Mouse (Mus musculus) c-Kit-positive CD71-positive TER-119-positive erythroid progenitor cells, embryonic 14.5 days (primary cell): ENCODE data around the gene Phactr3.
"Not testable (repeated sequence)": the region's sequence is repeated elsewhere in the genome, so short reads cannot be mapped to it uniquely, and the experiment has no call there.

ENCODE experiments used
- DNase-seq: peaks from one replicate; pipeline ENCODE4 v3.0.0-alpha.2; 2013; ENCODE audit warnings: low spot score

The Phactr3 gene

DNA sequence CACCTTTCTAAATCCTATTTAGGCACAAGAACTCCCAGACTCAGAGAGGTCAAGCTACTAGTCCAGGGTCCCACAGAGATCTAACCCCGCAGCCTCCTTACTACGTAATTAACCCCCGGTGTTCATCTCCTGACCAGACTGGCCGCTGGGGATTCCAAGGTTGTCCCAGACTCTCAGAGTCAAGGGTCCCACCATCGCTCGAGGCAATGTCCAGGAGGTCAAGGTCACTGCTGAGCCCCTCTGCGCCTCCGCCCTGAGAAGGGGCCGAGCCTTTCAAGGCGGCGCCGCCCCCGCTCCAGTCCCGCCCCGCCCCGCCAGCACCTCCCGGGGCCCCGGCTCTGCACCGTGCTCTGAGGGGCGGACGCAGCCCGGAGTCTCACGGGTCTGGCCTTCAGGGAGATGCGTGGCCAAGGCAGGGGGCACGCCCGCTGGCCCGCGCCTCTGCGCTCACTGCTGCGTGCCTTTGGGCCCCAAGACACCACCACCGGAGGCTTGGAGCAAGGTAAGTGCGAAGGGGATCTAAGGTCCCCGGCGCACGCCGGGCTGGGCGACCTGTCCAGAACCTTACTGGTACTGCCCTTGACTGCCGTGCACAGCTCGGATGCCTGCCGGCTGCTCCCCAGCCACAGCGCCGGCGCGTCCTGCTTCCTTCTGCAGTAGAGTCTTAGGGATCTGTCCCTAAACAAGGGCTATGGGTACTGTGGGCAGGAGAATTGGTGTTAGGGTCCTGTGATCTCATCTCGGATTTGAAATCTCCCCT lies at the start of gene Phactr3:
Gene Phactr3, plus strand, starts transcription at position 175 of the 760 bp plus-strand sequence.
- no peak for DNase-seq

DNA sequence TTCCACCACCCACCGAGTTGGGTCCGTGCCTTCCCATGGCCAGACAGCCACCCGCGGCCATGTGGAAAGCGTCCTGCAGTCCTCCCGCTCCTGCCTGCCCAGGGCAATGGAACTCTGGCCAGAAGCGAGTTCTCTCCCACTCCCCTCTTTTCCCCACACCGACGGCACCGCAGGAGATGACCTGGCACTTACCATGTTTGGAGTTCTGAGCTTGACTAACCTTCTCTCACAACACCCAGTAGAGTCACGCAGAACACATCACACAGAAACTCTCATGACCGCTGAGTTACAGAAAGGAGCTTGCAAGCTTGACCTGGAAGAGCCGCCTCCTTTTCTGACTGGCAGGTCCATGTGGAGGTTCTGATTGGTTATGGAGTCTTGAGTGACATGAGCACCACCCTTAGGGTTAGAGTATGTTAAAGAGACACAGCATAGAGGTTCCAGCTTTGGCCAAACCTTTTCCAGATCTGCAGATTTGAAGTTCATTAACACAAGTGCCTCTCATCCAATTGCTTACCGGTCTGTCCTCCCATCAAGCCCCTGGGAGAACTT lies 40.5 kb upstream of the Phactr3 start, which contains the start of gene Zfp931:
Gene Zfp931, minus strand, starts transcription at position 311 of the 552 bp plus-strand sequence.
- DNase-seq, result not testable (repeated sequence)

DNA sequence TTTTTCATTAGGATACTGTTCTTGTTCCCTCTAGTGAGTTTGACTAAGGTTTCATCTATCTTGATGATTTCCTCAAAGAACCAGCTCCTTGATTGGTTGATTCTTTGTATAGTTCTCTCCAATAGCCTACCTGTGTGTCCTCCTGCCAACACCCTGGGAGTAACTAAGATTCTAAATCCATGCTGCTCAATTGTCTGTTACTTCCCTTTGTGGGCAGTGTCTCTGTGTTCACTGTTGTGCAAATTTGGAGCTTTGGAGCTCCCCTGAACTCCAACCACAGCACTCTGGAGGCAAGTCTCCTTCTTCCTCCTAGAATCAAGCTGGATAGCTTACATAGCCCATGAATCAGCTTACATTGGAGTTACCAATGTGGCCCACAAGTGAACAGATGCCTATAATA lies 29.2 kb upstream of the Phactr3 start:
- no peak for DNase-seq

DNA sequence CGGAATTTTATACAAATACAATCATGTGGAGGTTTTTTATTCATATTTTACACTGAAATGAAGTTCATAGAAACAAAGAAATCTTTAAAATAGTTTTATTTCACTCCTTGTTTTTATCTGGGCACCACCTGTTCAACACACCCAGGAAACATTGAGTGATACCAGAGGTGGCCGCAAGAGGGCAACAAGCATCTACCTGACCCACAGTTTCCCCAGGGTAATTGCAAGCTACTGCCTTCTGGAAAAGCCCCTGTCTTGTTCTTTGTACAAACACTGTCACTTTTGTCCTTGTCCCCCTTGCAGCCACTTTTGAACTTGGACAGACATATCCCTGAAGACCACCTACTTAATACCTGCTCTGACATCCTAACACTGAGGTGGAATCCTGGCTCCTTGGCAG lies 20.8 kb upstream of the Phactr3 start:
- DNase-seq, result peak; percentile 29

DNA sequence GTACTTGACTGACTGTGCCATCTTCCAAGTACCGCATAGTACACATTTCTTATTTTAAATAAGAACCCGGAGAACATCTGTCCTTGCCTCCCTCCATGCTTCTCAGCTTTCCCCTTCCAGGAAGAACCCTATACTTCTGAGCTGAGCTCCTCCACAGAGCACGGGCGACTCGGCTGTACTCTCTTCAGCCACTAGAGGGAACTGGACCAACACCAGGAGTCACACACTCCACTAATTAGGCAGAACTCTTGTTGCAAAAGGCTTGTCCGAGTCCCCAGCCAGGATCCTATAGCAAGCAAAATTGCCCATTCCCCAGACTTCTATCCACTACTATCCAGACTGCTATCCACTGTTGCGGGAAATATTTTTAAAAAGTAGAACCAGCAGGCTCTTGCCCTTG lies 16.8 kb upstream of the Phactr3 start:
- no peak for DNase-seq

DNA sequence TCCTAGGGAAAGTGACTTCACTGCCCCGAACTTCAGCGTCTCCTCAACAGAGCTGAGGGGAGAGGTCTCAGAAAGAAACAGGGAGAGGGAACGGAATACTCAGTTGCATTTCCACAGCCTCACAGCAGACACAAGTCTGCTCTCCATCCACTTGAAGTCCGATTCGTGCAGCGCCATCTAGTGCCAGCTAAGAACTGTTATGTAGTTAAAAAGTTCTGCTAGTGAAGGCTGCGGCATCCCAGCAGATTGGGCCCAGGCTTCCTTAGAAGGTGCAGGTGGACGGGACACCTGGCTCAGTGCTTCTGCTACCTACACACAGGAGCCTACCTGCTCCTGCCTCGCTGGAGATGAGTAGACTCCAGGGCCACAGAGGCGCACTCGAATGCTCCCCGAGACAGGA lies 829 bp upstream of the Phactr3 start:
- DNase-seq, result peak; percentile 12

DNA sequence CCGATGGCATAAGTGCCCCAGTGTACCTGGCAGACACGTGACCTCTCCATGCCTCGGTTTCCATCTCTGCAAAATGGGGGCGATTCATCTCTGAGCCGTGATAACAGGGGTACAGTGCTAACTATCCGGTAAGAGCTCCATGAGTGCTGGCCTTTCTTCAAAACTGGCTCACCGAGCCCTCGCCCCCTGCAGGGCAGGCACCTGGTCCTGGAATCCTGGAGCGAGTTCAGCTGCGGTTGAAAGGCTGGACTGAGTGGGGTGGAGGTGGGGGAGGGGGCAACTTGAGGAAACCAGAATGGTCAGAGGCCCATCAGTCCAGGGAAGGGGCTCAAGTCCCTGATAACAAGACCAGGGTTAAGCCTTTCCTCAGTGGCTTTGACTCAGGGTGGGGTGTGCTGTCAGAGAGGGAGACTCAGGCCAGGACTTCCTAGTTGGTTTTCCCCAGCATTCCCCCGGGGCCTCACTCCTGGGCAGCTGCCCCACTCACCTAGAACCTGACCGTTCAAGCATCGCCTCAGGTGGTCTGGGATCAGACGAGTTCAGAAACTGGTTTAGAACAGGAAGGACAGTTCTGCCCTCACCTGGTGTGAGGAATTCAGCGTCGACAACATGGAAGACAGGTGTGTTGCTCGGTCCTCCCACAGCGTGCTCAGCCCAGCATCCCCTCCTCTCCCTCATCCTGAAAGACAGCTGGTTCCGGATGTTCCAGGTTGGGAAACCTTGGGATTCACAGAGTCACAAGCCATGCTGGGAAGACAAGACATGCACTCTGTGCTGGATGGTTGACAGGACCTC lies 983 bp downstream of the Phactr3 start:
- DNase-seq, result no peak

DNA sequence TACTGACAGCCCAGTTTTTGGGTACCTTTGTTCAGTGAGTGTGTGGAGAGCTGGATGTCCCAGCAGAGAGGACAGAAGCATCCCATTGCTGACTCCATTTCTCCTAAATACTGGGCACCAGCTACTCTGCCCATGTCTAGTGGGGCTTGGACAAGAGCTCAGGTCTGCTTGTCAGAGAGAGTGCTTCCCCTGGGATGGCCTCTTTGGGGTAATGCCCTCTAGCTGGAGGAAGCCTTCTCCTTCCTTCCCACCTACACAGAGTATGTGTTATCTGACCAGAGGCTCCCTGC lies 1.5 kb downstream of the Phactr3 start:
- no peak for DNase-seq

DNA sequence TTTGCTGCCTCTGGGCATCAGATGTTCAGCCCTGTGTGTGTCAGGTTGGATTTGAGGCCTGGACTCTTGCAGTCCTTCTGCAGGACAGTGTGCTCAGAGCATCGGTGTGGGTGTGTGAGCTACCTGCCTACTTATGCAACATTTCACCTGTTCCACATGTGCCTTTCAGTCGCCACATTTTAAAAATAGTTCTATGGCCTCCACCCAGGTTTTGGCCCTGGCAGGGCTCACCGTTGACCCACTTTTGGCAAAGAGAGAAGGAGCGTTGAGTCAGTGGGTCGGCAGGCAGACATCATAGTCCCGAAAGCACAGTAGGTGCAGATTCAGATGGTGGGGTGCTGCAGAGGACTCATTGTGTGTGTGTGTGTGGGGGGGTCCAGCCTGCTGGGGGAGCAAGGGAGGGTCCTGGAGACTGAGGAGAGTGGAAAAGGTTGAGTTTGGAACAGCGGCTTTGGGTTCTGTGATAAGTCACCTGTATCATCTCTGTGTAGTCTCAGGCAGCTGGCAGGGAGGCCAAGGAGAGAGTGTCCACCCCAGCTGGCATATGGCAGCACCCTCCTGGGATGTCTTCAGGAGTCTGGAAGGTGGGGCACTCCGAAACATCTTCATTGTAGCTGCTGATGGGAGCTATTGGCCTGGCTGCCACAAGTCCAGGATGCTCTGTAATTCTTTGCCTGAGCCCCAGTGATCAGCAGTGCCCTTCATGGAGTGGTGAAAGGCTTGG lies 2.0 kb downstream of the Phactr3 start:
- DNase-seq, result no peak

DNA sequence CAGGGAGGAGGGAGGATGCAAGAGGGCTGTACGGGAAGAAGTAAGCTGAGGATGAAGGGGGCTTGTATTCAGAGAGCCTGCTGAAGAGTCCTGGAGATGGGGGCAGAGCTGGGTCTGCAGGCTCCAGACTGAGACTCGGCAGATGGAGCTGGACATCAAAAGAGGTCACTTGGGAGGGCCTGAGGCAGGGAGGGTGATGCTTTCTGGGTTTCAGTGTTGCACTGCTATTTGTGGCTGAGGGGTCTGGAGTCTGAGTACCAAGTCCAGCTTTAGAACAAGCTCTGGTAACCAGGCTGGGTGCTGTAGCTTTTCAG lies 2.6 kb downstream of the Phactr3 start:
- no peak for DNase-seq

DNA sequence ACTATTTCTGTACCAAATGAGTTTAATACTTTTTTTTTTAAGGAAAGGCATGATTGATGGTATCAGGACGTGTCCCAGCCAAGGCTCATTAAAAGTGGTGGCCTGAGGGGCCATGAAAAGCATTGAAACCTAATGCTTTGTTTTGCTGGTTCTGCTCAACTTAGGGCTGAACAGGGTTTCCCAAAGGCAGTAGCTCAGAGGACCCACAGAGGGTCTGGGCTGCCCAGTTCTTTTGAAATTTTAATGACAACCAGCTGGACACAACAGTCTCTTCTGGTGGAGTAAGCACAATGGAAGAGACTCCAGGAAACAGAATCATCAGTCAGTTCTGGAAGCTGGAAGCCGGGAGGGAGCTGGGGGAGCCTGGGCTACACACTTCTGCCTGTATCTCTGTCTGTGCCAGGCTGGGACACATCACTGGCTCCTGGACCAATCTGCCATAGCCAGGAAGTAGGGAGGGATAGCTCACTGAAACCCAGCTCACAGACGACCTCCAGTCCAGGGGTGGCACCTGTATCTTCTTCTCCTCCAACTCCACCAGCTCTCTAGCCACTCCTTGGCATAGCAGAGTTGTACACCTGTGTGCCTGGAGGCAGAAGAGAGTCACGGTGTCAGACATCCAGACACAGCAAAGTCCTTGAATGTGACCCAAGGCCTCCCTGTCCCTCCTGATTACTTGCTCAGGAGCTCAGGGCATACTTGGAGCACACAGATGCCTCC lies 3.3 kb downstream of the Phactr3 start:
- no peak for DNase-seq

DNA sequence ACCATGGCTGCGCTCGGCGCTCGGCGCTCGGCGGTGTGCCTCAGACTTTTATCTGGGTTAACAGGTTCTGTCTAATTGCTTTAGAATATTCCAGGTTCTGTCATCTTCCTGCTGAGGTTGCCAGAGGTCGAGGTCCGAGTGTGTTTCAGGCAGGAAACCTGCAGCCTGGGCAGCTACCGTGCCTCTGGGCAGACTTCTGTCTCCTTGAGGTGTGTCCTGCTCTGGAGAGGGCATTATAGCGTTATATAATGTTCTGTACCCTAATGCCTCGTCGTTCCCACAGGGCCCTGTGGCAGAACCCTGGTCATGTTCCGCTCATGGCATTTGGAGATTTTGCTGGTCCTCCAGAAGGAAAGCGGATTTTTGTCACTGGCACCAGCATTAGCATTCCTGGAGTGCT lies 4.7 kb downstream of the Phactr3 start:
- no peak for DNase-seq

DNA sequence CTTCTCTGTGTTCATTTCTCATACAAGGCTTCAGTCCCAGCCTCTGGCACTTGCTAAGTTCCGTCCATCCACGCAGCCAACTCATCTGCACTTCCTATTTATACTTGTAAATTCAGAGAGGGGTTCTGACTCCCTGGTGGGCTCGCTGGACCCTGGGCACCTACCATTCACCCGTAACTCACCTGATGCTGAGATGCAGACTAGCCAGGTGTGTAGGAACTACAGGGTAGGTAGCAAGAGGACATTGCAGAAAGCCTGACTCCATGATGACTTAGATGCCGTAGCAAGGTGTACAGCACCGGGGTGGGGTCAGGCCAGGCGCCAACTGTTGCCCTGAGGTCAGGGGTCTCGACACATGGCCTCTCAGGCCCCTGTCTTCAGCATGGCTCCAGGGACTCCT lies 6.7 kb downstream of the Phactr3 start:
- no peak for DNase-seq

DNA sequence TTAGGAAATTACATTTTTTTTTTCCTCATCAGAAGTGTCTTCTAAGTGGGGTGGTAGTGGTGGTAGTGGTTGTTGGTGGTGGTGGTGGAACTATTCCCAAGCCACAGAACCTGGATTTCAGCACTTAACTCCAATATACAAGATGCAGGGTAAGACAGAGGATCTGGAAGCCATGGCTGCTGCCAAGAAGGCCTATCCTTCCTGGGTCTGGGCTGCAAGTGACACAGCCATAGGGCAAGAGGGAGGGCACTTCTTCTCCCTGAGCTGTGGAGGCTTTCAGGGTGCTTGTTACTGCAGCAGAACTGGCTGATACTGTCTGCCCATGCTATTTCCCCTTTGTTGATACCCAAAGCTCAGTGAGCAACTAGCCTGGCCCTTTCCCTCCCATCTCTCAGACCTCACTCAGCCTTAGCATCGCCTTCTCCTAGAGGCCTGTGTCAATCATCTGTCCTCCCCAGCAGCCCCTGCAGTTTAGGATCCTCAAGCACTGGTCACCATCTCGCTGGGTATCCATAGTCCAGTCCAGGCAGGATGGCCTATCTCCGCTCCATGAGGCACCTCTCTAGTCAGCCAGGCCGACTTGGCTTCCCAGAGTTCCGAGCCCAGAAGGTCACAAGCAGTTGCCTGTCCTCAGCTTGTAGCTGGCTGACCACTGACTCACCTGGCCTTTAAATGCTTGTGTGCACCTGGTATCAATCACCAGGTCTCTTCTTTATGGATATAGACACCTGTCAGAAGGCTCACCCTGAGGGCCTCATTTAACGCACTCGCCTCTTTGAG lies 7.5 kb downstream of the Phactr3 start:
- no peak for DNase-seq

DNA sequence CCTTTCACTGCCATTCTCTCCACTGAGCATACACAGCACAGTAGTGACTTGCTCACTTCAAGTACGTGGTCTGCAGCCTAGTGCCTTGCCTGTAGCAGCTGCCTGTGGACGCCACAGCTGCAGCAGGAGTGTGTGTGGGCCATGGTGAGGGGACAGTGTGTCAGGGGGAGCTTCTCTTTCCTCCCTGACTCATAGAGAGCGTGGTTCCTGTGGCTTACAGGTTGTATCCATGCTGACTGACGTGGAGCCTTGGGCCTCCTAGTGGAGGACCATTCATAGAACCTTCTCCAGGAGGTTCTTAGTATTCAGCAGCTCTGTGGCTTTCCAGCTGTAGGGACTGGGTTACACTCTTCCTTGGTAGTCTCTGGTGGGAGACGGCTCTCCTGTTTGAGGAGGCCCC lies 9.8 kb downstream of the Phactr3 start:
- DNase-seq, result no peak

DNA sequence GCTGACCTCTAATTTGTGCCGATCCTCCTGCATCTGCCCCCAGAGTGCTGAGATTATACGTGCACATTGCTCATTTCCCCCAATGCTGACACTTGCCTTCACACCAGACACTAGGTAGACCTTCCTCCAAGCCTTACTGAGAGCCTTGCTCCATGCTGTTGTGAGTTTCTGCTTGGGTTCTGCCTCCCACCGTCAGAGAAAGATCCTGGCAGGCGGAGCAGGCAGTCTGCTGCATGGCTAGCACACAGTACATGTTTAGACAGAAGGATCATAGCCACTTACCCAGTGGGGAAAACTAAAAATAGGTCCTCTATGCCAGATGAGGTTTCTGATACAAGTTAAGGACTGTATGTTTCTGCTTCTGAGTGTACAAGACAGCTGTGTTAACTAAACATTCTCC lies 10.4 kb downstream of the Phactr3 start:
- DNase-seq, result no peak

DNA sequence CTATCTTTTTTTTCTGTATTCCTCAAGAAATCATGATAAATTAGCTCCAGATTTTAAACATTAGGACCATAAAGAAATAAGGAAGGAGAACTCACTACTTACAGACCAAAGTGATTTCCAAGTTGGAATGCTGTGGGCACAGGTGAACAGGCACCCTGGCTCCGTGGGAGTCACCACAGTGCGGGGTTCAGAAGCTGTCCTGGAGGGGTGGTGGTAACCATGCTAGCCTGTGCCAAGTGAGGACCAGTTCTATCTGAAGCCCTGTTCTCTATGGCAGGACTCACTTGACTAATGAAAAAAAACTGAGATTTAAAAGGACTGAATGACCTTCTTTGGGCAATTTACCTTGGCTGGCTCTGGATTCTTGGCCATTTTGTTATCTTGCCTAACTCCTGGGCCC lies 10.9 kb downstream of the Phactr3 start:
- no peak for DNase-seq

DNA sequence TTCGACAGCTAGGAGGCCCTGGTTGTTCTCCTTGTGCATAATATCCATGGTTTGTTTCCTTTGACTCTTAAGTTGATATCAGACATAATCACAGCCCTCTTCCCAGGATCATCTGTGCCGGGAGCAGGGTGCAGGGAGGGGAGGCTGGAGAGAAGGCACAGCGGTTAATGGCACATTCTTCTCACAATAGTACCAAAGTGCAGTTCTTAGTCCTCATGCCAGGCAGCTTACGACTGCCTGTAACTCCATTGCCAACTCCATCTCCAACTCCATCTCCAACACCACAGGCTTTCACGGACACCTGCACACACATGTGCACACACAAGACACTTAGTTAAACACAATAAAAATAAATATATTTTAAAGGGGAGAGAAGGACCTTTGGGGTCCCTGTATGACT lies 11.8 kb downstream of the Phactr3 start:
- DNase-seq, result no peak

DNA sequence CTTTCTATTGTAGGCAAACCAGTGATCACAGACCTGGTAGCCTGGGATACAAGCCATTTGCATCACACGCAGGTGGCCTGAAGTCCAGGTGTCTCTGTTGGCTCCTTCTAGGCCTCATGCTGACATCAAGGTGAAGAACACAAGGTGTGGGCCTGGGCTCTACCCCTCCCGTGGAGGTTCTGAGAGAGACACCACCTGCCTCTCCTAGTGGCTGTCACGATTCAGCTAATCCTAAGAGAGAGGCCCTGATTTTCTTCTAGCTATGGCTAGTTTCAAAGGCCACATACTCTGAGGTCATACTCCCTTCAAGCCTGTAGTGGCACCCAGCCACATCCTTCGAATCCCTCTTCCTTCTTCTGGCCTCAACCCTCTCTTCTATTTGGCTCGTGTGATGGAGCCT lies 12.2 kb downstream of the Phactr3 start:
- DNase-seq, result no peak

DNA sequence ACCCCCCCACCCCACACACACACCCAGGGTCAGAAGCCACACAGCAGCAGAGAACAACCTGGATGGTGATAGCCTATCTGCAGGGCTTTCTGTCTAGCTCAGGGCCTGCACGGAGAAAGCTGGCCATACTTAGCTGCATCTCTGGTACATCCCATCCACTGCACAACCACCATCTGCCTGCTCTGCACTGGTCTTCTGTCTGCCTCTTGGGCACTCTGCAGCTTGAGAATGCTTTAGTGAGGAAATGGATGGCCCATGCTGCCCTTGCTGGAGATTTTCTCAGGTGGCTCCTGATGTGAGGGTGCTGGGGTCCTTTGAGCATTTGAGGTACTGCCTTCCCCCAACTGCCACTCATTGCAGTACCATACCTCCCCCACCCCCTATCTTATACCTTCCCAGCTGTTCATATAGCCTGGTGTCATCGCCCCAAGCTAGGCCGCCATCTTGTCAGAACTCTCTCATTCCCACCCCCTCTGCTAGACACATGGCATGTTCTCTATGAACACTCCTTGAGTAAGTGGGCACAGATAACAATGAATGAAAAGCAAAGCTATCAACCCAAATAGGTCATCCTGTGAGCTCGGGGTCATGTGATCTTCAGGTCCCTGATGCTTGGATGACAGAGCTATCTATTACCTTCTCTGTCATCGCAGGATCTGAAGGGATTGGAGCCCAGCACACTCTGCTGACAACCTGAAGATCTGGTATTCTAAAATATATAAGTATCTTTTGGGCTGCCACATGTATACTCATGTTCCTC lies 13.0 kb downstream of the Phactr3 start:
- no peak for DNase-seq

DNA sequence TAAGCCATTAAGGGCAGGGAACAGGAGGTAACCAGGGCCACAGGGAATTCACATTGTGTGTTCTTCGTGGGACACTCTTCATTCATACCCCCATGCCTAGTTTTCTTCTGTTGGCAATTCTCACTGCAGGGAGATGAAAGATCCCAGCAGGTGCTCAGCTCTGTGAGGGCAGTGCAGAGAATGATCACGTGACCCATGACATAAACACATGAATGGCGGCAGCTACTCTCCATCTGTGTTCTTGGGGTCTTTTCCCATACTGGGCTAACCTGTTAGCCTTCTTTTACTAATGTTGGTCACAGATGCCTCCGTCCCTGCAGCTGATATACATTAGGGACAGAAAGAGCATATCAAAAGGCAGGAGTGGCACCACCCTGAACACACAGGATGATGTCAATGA lies 16.9 kb downstream of the Phactr3 start:
- no peak for DNase-seq
